Mouse (Mus musculus): Measurements from ENCODE around the gene Gfm1.

DNA sequence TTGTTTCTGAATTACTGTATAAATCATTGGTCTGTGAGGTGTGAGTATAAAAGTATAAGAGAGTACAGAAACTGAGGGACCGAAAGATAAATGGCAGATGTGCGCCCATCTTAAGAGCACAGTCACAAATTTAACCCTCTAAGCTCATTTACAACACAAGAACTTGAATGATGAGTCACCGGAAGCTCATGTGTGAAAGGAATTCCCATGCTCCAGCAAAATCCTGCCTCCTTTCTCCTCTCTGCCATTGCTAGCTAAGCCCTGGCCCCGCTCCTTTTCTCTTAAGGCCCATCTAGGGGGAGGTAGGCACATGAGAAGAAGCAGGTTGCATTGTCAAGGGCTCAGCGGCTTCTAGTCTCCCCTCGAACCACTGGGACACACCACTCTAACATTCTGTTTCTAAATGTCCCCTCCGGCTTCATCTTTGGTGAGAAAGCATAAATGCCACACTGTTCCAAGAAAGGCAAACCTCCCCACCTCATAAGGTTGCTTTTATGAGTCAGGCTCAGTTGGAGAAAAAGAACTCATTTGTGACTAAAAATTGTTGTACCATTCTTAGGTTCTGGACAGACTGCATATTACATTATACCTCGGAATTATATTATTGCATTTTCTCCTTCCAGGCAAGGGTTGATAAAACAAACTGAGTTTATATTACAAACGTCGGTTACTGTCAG, 78.5 kb downstream of the Gfm1 start:
- TF ChIP-seq CTCF (IDR thresholded peaks at IDR 0.05) (no peak), EP300 (IDR thresholded peaks at IDR 0.05) (no peak)
